ENCODE assay signal across 14 mouse cellular contexts in the genomic region with DNA sequence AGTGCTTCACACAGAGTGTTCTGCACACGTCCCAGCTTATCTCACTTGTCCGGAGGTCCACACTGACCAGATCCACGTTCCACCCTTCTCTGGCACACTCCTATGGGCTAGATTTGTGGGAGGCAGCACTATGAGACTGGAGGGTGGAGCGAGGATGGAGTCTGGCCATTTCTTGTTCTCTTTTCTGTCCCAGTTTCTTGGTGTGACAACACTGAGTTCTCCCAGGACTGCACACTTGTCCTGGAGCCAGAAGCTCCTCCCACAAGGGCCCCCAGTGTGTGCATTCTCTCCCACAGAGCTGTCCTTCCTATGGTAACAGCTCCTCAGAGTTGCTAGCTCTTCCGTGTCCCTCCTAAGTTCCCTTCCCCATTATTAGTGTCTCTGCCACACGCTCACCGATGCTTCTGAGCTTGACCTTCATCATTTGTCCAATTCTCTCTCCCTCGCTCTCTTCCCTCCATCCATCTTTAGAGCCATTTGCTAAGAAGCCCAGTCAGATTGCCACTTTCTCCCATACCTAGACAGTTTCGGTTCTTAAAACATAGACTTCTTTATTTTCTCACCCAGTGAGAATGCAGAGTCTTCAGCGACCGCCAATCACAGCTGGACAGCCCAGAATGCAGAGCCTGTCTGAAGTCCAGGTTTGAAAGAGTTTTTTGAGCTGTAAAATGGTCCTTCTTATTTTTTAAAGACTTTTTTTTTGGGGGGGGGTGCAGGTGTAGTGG. TPM values are rescaled to one million over a fixed set of nuclear protein-coding genes. Genes with fewer than 3 reads are reported as not detected.
DNase-seq lines count a peak whose midpoint lies in the region; ATAC-seq and TF ChIP-seq lines count a peak whose summit lies in the region.
"Had no signal": no experiment of that assay in that cellular context is flagged by ENCODE, and none has a peak within 500 bp of the region (broad histone marks: within the 10 kb centered on the region; RNA-seq: fewer than 3 reads in every experiment).

No protein-coding gene starts in this region.

- no peak for DNase-seq in frontal cortex, adult 2 months (ENCODE audit: extremely low spot score in 1 of 2, low spot score in 1 of 2)
- DNase-seq in kidney, adult 2 months = peak; percentile 12
- DNase-seq in kidney, postnatal 14 days = no peak
- no peak for DNase-seq in thymus, adult 2 months
- no peak for DNase-seq in thymus, postnatal 0 days (ENCODE audit: low spot score)
- no peak for DNase-seq in right cerebral cortex, adult 18-20 months
- no peak for DNase-seq in kidney, postnatal 36 days
- DNase-seq: forebrain, postnatal 0 days had no signal

- no peak for TF ChIP-seq POLR2A in kidney, adult 2 months (IDR thresholded peaks at IDR 0.05; ENCODE audit: low read depth, low read length)
- no peak for TF ChIP-seq POLR2A in thymus, adult 2 months (IDR thresholded peaks at IDR 0.05; ENCODE audit: control insufficient read depth, extremely low read depth, insufficient read depth, low read length, poor library complexity)

- no peaks in the 10 kb centered on the region for H3K27me3 ChIP-seq in kidney, adult 2 months (replicated peaks; ENCODE audit: control insufficient read depth, insufficient read depth, low read length)
- no peaks in the 10 kb centered on the region for H3K27me3 ChIP-seq in thymus, adult 2 months (ENCODE audit: control insufficient read depth, insufficient read depth, low read length)
- H3K27me3 ChIP-seq: heart, embryonic 15.5 days; kidney, embryonic 15.5 days had no signal

- TF ChIP-seq CTCF in kidney, adult 2 months (conservative IDR thresholded peaks at IDR 0.05; ENCODE audit: insufficient read depth, insufficient read length, low read depth, low read length) = no peak
- no peak for TF ChIP-seq CTCF in thymus, adult 2 months (IDR thresholded peaks at IDR 0.05; ENCODE audit: borderline replicate concordance, control insufficient read depth, extremely low read depth, insufficient read depth, low read length, poor library complexity)

- no peaks in the 10 kb centered on the region for H3K4me1 ChIP-seq in kidney, adult 2 months (ENCODE audit: control insufficient read depth, insufficient read depth, low read length)
- peaks cover 9% of the 10 kb centered on the region for H3K4me1 ChIP-seq in thymus, adult 2 months (replicated peaks; ENCODE audit: control insufficient read depth, insufficient read depth, low read length)

- no peaks in the 10 kb centered on the region for H3K36me3 ChIP-seq in kidney, adult 2 months (ENCODE audit: control insufficient read depth, insufficient read depth, low read length)
- H3K36me3 ChIP-seq in thymus, adult 2 months (ENCODE audit: control insufficient read depth, insufficient read depth, low read length) = no peaks in the 10 kb centered on the region
- H3K36me3 ChIP-seq: heart, embryonic 15.5 days; kidney, embryonic 15.5 days had no signal

- peak; percentile 73; the same call in 1 of the 2 replicates for ATAC-seq in frontal cortex, adult (ENCODE audit: low TSS enrichment)
- ATAC-seq: activated CD4-positive, CD25-positive, alpha-beta regulatory T cell, adult 4 months; forebrain, postnatal 0 days; lung, postnatal 0 days had no signal

- 91% methylated on average over 11 of the region's 11 CpGs for WGBS in kidney, adult 2 months
- 90% methylated on average over 11 of the region's 11 CpGs for WGBS in thymus, adult 2 months

- no peak overlapping the region for H3K4me3 ChIP-seq in kidney, adult 2 months (ENCODE audit: insufficient read depth, low read depth, low read length)
- no peak overlapping the region for H3K4me3 ChIP-seq in thymus, adult 2 months (ENCODE audit: control insufficient read depth, insufficient read depth, low read length)
- H3K4me3 ChIP-seq: heart, embryonic 15.5 days; kidney, embryonic 15.5 days had no signal

- H3K27ac ChIP-seq in kidney, adult 2 months (ENCODE audit: insufficient read depth, low read depth, low read length) = no peak overlapping the region
- H3K27ac ChIP-seq in thymus, adult 2 months (ENCODE audit: control insufficient read depth, insufficient read depth, low read length) = peak overlapping the region; percentile 27; the same call in 1 of the 2 replicates
- H3K27ac ChIP-seq: heart, embryonic 15.5 days; kidney, embryonic 15.5 days had no signal

RNA-seq across cellular contexts. Expression of a gene that starts 18.0 kb away (rescaled TPM):
- polyA plus RNA-seq in frontal cortex, adult 2 months (2012; rRNA removed) = 2.3 and 4.3 TPM in 2 replicates
- 4.1 and 4.9 TPM in 2 replicates for polyA plus RNA-seq in kidney, adult 2 months (2012; rRNA removed)
- polyA plus RNA-seq in thymus, adult 2 months (2012; rRNA removed) = 12.6 and 18.4 TPM in 2 replicates
- 3.2 and 3.6 TPM in 2 replicates for polyA plus RNA-seq in thymus, postnatal 0 days (2015; fragmentation: Nextera tagmentation; extraction: Ambion mirVana)
- polyA plus RNA-seq: activated CD4-positive, CD25-positive, alpha-beta regulatory T cell, adult 4 months had no signal

RNA-seq across cellular contexts. Expression of a gene that starts 48.9 kb away (rescaled TPM):
- not detected in 2 replicates for polyA plus RNA-seq in frontal cortex, adult 2 months (2012; rRNA removed)
- polyA plus RNA-seq in kidney, adult 2 months (2012; rRNA removed) = not detected in 2 replicates
- polyA plus RNA-seq in thymus, adult 2 months (2012; rRNA removed) = not detected in 2 replicates
- not detected in 2 replicates for polyA plus RNA-seq in thymus, postnatal 0 days (2015; fragmentation: Nextera tagmentation; extraction: Ambion mirVana)
- polyA plus RNA-seq: activated CD4-positive, CD25-positive, alpha-beta regulatory T cell, adult 4 months; forebrain, postnatal 0 days; heart, embryonic 15.5 days; kidney, embryonic 15.5 days; limb, embryonic 11.5 days; lung, postnatal 0 days had no signal

RNA-seq across cellular contexts. Expression of a gene that starts 52.9 kb away (rescaled TPM):
- polyA plus RNA-seq in frontal cortex, adult 2 months (2012; rRNA removed) = 0.46 and 0.80 TPM in 2 replicates
- polyA plus RNA-seq in kidney, adult 2 months (2012; rRNA removed) = 0.31 and 0.43 TPM in 2 replicates
- 8.1 and 17.6 TPM in 2 replicates for polyA plus RNA-seq in thymus, adult 2 months (2012; rRNA removed)
- 20.3 and 20.4 TPM in 2 replicates for polyA plus RNA-seq in thymus, postnatal 0 days (2015; fragmentation: Nextera tagmentation; extraction: Ambion mirVana)

RNA-seq across cellular contexts. Expression of a gene that starts 52.9 kb away (rescaled TPM):
- polyA plus RNA-seq in frontal cortex, adult 2 months (2012; rRNA removed) = 65.4 and 70.8 TPM in 2 replicates
- 8.1 and 10.4 TPM in 2 replicates for polyA plus RNA-seq in kidney, adult 2 months (2012; rRNA removed)
- 4.6 and 5.2 TPM in 2 replicates for polyA plus RNA-seq in thymus, adult 2 months (2012; rRNA removed)
- polyA plus RNA-seq in thymus, postnatal 0 days (2015; fragmentation: Nextera tagmentation; extraction: Ambion mirVana) = 12.0 and 14.0 TPM in 2 replicates
